Mouse (Mus musculus) large intestine, adult 2 months (tissue): ENCODE measurements around the gene Bnipl. TPM values are rescaled to one million over a fixed set of nuclear protein-coding genes. Genes with fewer than 3 reads are reported as not detected.

Experiments
- DNase-seq: peaks from one replicate; pipeline ENCODE4 v3.0.0-alpha.2; 2012; ENCODE audit warnings: low read depth, low spot score
- WGBS: fragments of 180-500 bp; shearing (Covaris S2); methylation state at CpG from one replicate; pipeline ENCODE4 v1.1.7; 2018; 5-methylcytosine and 5-hydroxymethylcytosine counted together
- polyA plus RNA-seq: library from polyadenylated mRNA; depleted of rRNA; stranded (reverse); fragments of >200 nt; gene quantifications from 2 replicates; pipeline ENCODE4 v1.2.3, GENCODE M21; 2012; rRNA removed

Gene Bnipl
- 0.24 and 0.36 TPM in 2 replicates for polyA plus RNA-seq

- no peak for DNase-seq
- WGBS, result 32% methylated on average over 7 of the region's 7 CpGs
These were observed at the start of gene Bnipl for GRCm38 (mm10) chr3:95250783-95251424. Bnipl (minus strand) TSS chr3:95251193.

- no peak for DNase-seq
- 60% methylated on average over 7 of the region's 7 CpGs for WGBS
These were observed 47.0 kb upstream of the Bnipl start for GRCm38 (mm10) chr3:95298018-95298417.

GRCm38 (mm10) chr3:95296103-95296469 is 45.1 kb upstream of the Bnipl start:
- WGBS, result 9% methylated on average over 5 of the region's 5 CpGs
- no peak for DNase-seq

DNA sequence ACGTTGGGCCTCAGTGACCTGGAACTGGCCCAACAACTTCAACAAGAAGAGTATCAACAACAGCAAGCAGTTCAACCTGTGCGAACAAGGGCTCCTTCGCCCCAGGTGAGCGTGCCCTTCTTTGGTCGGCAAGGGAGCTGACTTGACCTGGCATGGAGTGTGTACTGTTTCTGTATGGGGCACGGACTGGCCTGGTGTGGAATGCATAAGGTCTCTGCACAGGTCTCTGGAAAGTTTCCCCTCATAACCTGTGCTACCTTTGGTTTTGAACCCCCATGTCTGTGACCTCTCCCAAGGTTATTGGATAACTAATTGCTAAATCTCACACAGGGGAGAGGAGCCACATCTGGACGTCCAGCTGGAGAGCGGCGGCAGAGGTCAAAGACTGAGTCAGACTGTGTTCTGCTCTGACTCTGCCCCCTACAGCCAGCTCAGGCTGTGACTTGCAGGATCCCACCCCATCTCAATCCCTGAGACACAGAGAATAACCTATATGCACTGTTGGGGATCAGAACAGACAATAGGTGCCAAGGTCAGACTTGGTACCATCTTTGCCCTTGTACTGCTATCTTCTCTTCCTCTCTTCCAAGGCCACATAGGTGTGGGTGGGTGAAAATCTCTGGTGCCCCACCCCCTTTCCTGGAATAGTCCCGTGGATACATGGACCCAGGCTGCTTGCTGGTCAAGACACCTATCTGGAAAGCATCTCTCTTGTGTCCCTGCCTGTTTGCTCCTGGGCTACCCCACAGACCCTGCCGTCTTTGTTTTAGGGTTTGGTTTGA is 44.5 kb upstream of the Bnipl start:
- WGBS, result 71% methylated on average over 11 of the region's 11 CpGs
- DNase-seq, result no peak

DNA sequence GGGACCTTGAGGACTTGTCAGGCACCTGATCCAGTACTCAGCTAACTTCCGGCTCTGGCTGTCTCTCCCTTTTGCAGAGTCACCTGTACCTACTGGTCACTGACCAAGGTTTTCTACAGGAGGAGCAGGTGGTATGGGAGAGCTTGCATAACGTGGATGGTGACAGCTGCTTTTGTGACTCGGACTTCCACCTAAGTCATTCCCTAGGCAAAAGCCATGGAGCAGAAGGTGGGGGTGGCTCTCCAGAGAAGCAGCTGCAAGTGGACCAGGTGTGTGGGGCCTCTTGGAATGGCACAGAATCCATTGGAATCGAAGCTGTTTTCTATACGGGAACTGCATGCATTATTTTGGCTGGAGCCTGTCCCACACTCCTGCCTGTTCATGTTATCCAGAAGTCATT is 43.7 kb upstream of the Bnipl start:
- WGBS, result 70% methylated on average over 5 of the region's 5 CpGs

GRCm38 (mm10) chr3:95294316-95294715 is 43.3 kb upstream of the Bnipl start:
- WGBS, result 60% methylated on average over 7 of the region's 7 CpGs
- no peak for DNase-seq

More for the DNA sequence above, 43.7 kb upstream of the Bnipl start:
- DNase-seq, result no peak

GRCm38 (mm10) chr3:95293537-95293936 is 42.5 kb upstream of the Bnipl start:
- WGBS, result 48% methylated on average over 11 of the region's 11 CpGs
- DNase-seq, result no peak

- 89% methylated on average over 2 of the region's 2 CpGs for WGBS
These were observed 41.9 kb upstream of the Bnipl start for GRCm38 (mm10) chr3:95292899-95293298.

DNA sequence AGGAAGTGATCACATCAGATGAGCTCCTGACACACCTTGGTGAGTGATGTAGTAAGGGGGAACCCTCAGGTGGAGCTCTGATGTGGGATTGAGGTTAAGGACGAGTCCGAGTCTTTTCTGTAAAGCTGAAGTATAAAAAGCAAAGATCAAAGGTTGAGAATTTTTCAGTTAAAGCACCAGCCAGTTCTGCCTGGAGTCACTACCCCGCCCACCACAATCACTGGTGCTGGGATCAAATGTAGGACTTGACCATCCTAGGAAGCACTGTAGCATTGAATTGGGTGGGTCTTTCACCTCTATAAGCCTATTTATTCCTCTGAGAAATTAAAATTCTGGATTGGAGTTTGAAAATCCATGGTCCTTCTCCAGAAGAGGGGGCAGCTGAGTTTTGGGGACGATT is 40.0 kb upstream of the Bnipl start:
- WGBS, result 46% methylated on average over 4 of the region's 4 CpGs
- no peak for DNase-seq

More at GRCm38 (mm10) chr3:95292899-95293298, 41.9 kb upstream of the Bnipl start:
- no peak for DNase-seq

DNA sequence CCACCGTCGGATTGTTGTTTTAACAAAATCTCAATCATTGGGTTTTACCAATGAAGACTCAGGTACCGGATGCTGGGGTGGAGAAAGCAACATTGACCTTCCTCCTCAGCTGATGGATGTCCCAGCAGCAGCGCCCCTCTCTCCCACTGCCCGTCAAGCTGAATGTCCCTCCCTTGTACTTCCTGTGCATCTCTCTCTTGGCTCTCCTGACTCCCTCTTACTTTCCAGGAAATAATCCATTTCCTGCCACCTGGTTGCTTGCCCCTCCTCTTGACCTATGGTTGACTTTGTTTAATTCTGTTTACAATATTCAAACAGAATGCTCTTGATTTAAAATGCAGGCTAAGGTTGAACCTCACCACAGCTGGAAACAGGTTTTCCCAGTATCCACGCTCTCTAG is 39.2 kb upstream of the Bnipl start:
- no peak for DNase-seq
- 64% methylated on average over 6 of the region's 6 CpGs for WGBS

- no peak for DNase-seq
- WGBS, result 93% methylated on average over 4 of the region's 4 CpGs
These were observed 38.4 kb upstream of the Bnipl start for GRCm38 (mm10) chr3:95289419-95289818.

- WGBS, result 90% methylated on average over 3 of the region's 3 CpGs
- no peak for DNase-seq
These were observed 36.5 kb upstream of the Bnipl start for GRCm38 (mm10) chr3:95287541-95287940.

- WGBS, result 74% methylated on average over 7 of the region's 7 CpGs
- DNase-seq, result no peak
These were observed 35.5 kb upstream of the Bnipl start for GRCm38 (mm10) chr3:95286510-95286909.

- WGBS, result 36% methylated on average over 5 of the region's 5 CpGs
- no peak for DNase-seq
These were observed 35.0 kb upstream of the Bnipl start for GRCm38 (mm10) chr3:95286011-95286410.

DNA sequence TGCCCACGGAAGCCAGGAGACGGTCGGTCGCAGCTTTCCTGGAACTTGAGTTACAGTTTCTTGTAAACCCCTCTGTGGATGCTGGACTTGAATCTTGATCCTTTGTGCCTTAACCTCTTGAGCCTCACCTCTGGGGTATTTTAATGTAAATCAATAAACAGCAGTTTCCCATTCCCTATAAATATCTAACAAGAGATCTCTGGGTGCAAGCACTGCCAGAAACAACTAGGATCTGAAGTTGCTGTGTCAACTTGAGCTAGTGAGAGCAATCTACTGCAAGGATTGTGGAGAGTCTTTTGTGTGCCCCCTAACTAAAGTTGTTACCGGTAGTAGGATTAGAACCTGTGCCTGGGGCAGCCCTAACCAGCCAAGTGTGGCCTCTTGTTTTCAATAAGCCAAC is 34.4 kb upstream of the Bnipl start:
- no peak for DNase-seq
- 53% methylated on average over 5 of the region's 5 CpGs for WGBS

- WGBS, result 33% methylated on average over 12 of the region's 12 CpGs
- no peak for DNase-seq
These were observed 33.7 kb upstream of the Bnipl start for GRCm38 (mm10) chr3:95284501-95285281.

- 8% methylated on average over 1 of the region's 1 CpGs for WGBS
- no peak for DNase-seq
These were observed 33.1 kb upstream of the Bnipl start for GRCm38 (mm10) chr3:95284062-95284461.

GRCm38 (mm10) chr3:95283589-95283941 is 32.6 kb upstream of the Bnipl start:
- under 1% methylated on average over 7 of the region's 7 CpGs for WGBS
- DNase-seq, result no peak

DNA sequence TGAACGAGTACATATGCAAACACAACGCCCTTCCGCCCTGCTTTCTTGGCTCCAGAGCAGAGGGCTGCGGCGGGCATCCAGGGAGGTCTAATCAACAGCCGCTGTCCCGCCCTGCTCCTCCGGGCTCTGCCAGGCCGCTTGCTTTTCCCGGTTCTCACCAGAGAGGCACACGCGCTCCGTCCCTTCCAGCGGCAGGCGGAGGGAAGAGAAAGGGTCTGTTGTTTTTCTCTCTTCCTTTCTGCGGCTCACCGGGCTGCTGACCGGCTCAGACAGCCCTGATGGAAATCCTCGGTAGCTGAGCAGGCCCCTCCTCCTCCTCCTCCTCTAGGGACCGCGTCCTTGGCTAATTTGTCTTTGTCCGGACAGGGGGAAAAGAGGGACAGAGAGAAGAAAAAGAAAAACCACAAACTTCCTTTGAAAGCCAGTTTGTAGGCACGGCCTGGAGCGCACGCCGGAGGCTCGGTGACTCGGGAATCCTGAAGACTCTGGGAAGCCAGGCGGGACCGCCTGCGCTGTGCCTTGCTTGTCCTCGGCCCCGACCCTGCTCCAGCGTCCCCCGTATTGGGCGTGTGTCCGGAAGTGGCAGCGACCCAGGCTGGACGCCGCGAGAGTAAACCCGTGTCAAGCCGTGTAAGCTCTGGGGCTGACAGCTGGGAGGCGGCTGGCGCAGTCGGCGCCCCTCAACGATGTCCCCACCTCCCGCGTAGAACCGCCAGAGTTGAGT is 32.0 kb upstream of the Bnipl start:
- WGBS, result 0% methylated on average over 51 of the region's 51 CpGs
- DNase-seq, result peak; percentile 57

DNA sequence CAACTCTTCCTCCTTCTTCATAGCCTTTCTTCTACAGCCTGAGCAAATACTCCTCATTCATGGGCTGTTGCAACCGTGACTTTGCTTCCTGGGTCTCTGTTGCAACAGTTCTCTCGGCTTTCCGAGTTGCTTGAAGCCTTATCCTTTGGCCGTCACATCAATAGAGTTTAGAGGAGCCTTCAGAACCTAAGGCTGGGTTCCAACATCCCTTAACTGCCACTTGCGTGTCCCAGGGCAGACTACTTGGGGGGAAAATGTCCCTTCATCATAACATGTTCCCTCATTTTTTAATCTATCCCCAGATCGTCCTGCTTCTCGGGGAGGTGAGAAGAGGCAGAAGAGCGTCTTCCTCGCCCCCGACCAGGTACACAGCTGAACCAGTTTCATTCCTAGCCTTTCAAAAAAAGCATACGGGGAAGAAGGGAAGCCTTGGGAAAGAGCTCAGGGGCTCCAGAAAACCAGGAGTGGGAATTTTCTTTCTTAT is 31.4 kb upstream of the Bnipl start:
- WGBS, result 0% methylated on average over 11 of the region's 11 CpGs
- no peak for DNase-seq
